Mouse (Mus musculus) forebrain, embryonic 12.5 days (tissue): Measurements from ENCODE around the gene Gm6169. TPM values are rescaled to one million over a fixed set of nuclear protein-coding genes. Genes with fewer than 3 reads are reported as not detected.
A peak's percentile ranks its signal among the peaks of the same experiment; 100 is the strongest.

Experiments used
- ATAC-seq: fragments of 200-750 bp; cut with Nextera tagmentation; 2 replicates; pipeline ENCODE4 v1.8.0; 2017; ENCODE audit warnings: moderate TSS enrichment; ENCODE audit not compliant: low FRiP score
- H3K27ac ChIP-seq: fragments of 300-500 bp; sonication (generic); 2 replicates; pipeline ENCODE4 v1.5.1; 2016; ENCODE audit warnings: mild to moderate bottlenecking
- H3K27me3 ChIP-seq: fragments of 300-500 bp; sonication (generic); 2 replicates; pipeline ENCODE4 v1.6.1; 2016; ENCODE audit warnings: mild to moderate bottlenecking
- H3K36me3 ChIP-seq: fragments of 300-500 bp; sonication (generic); replicated peaks from 2 replicates; pipeline ENCODE4 v1.6.1; 2016; ENCODE audit warnings: mild to moderate bottlenecking
- H3K4me1 ChIP-seq: fragments of 300-500 bp; sonication (generic); 2 replicates; pipeline ENCODE4 v1.6.1; 2016
- H3K4me2 ChIP-seq: fragments of 300-500 bp; sonication (generic); 2 replicates; pipeline ENCODE4 v1.6.1; 2016; ENCODE audit warnings: mild to moderate bottlenecking, moderate library complexity
- H3K4me3 ChIP-seq: fragments of 300-500 bp; sonication (generic); replicated peaks from 2 replicates; pipeline ENCODE4 v1.5.1; 2016; ENCODE audit warnings: mild to moderate bottlenecking
- H3K9ac ChIP-seq: fragments of 300-500 bp; sonication (generic); 2 replicates; pipeline ENCODE4 v1.6.1; 2016; ENCODE audit warnings: mild to moderate bottlenecking
- H3K9me3 ChIP-seq: fragments of 300-500 bp; sonication (generic); 2 replicates; pipeline ENCODE4 v1.6.1; 2016
- WGBS: fragments of 180-500 bp; shearing (Covaris S2); methylation state at CpG from one replicate; pipeline ENCODE4 v1.1.7; 2016; 5-methylcytosine and 5-hydroxymethylcytosine counted together
- polyA plus RNA-seq: library from polyadenylated mRNA; unstranded; fragments of >200 nt; fragmentation: Nextera tagmentation; extraction: Ambion mirVana; gene quantifications from 2 replicates; pipeline ENCODE4 v1.2.1, GENCODE M21; 2016

The Gm6169 gene
- polyA plus RNA-seq, 1 experiment from 2014 or later: 1.2 TPM

- Histone ChIP-seq H3K4me2 (no peak overlapping the region), H3K36me3 (no peaks in the 10 kb centered on the region), H3K9ac (no peak overlapping the region), H3K27ac (no peak overlapping the region), H3K4me1 (0 out of 2 replicates have a peak, but pooled peaks cover 2% of the 10 kb centered on the region), H3K4me3 (no peak overlapping the region), H3K9me3 (no peaks in the 10 kb centered on the region), H3K27me3 (no peaks in the 10 kb centered on the region)
- ATAC-seq: no peak
- 68% methylated on average over 3 of the region's 3 CpGs for WGBS
Measured at GRCm38 (mm10) chr13:97088183-97088582, 10.9 kb downstream of the Gm6169 start.

DNA sequence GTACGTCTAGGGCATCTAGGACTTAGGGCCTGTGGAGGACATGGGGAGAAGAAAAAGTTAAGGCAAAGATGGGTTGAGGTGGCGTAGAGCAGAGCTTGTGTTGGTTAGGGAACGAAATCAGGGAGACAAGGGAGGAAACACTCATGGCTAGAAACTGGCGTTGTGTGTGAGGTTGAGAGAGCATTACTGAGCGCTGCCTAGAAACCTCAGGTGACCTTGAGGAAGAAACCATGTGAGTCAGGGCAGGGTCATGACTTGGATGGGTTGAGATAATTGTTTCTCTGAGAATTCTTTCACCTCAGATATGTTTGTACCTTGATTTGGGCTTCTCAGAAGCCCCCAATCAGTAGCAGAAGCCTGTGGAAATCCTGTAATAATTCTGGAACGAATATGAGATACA lies 11.6 kb downstream of the Gm6169 start:
- H3K36me3 ChIP-seq: no peaks in the 10 kb centered on the region
- no peak for ATAC-seq
- H3K27me3 ChIP-seq: no peaks in the 10 kb centered on the region
- no peak overlapping the region for H3K4me3 ChIP-seq
- no peak overlapping the region for H3K9ac ChIP-seq
- no peaks in the 10 kb centered on the region for H3K9me3 ChIP-seq
- H3K27ac ChIP-seq: no peak overlapping the region
- no peak overlapping the region for H3K4me2 ChIP-seq
- 0 out of 2 replicates have a peak, but pooled peaks cover 2% of the 10 kb centered on the region for H3K4me1 ChIP-seq
- 94% methylated on average over 6 of the region's 6 CpGs for WGBS

DNA sequence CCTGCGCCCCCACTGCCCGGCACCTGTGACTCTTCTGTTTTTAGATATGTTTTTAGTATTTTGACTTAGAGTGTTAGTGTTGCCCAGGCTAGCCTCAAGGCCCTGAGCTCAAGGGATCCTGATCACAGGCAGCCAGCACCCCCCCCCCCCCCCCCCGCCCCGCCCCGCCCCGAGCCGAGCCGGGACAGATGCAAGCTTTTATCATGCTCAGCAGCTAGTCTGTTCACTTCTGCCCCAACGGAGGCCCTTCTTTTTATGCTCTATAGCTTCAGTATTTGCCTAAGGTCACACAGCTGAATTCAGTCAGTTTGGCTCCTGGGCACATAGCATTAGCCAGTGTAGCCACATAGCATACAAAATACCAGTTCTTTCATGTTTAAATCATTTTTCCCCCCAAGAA lies 12.7 kb downstream of the Gm6169 start:
- no peak overlapping the region for H3K4me2 ChIP-seq
- no peaks in the 10 kb centered on the region for H3K27me3 ChIP-seq
- no peaks in the 10 kb centered on the region for H3K9me3 ChIP-seq
- 63% methylated on average over 3 of the region's 9 CpGs for WGBS
- H3K27ac ChIP-seq: no peak overlapping the region
- no peak for ATAC-seq
- H3K4me1 ChIP-seq: 0 out of 2 replicates have a peak, but pooled peaks cover 2% of the 10 kb centered on the region
- no peaks in the 10 kb centered on the region for H3K36me3 ChIP-seq
- H3K4me3 ChIP-seq: no peak overlapping the region
- H3K9ac ChIP-seq: no peak overlapping the region

DNA sequence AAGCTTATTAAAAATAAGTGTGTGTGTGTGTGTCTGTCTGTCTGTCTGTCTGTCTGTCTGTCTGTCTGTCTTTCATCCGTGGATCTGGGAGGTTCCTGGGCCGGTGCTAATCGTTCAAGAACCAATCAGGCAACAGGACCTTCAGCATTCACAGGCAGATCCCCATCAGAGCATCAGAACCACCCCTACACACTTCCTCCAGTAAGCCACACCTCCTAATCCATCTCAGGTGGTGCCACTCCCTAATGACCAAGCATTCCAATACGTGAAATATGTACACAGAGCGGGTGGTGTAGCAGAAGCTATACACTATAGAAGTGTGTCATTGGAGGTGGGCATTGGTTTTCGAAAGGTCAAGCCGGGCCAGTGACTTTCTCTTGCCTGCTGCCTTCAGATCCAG lies 16.6 kb downstream of the Gm6169 start:
- no peaks in the 10 kb centered on the region for H3K36me3 ChIP-seq
- no peak overlapping the region for H3K4me2 ChIP-seq
- no peak for ATAC-seq
- WGBS: 94% methylated on average over 7 of the region's 7 CpGs
- H3K27me3 ChIP-seq: no peaks in the 10 kb centered on the region
- H3K4me3 ChIP-seq: no peak overlapping the region
- H3K4me1 ChIP-seq: no peaks in the 10 kb centered on the region
- H3K27ac ChIP-seq: no peak overlapping the region
- H3K9ac ChIP-seq: no peak overlapping the region
- no peaks in the 10 kb centered on the region for H3K9me3 ChIP-seq

GRCm38 (mm10) chr13:97080615-97081014 lies 18.4 kb downstream of the Gm6169 start:
- Histone ChIP-seq H3K9ac (no peak overlapping the region), H3K4me3 (no peak overlapping the region), H3K36me3 (no peaks in the 10 kb centered on the region), H3K4me2 (no peak overlapping the region), H3K9me3 (no peaks in the 10 kb centered on the region), H3K27ac (no peak overlapping the region), H3K4me1 (no peaks in the 10 kb centered on the region), H3K27me3 (no peaks in the 10 kb centered on the region)
- no peak for ATAC-seq
- 89% methylated on average over 3 of the region's 3 CpGs for WGBS

DNA sequence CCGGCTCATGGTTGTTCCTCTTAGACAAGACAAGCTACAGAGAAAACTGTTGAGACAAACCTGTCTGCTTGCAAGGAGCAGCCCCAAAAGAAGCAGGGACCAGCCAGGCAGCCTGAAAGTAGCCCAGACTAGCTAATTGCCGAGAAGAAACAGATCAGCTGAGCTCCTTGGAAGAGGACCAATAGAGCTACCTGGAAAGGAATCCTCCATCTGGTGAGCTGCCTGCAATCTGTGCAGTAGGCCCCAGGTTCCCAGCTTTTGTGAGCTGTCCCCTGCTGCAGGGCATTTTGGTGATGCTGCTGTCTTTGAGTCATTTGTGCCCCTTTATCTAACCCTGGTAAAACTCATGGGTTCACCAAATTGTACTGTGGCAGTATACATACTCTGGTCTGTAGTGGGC lies 18.8 kb downstream of the Gm6169 start:
- no peaks in the 10 kb centered on the region for H3K4me1 ChIP-seq
- no peak overlapping the region for H3K4me3 ChIP-seq
- no peak for ATAC-seq
- no peak overlapping the region for H3K4me2 ChIP-seq
- no peak overlapping the region for H3K9ac ChIP-seq
- WGBS: 79% methylated on average over 2 of the region's 2 CpGs
- H3K27ac ChIP-seq: no peak overlapping the region
- H3K9me3 ChIP-seq: no peaks in the 10 kb centered on the region
- H3K27me3 ChIP-seq: no peaks in the 10 kb centered on the region
- H3K36me3 ChIP-seq: no peaks in the 10 kb centered on the region

DNA sequence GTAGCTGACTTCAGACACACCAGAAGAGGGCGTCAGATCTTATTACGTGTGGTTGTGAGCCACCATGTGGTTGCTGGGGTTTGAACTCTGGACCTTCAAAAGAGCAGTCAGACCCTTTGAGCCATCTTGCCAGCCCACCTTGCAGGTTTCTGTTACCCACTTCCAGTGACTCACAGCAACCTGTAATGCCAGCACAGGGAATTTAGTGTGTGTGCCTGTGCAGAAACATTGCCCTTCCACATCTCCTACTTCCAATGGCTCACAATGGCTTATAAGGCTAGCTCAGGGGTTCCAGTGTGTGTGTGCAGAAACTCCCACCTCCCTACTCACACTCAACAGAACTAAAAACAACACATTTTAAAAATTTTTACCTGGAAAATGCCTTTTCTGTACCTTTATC lies 21.5 kb downstream of the Gm6169 start:
- Histone ChIP-seq H3K4me3 (no peak overlapping the region), H3K27ac (no peak overlapping the region), H3K9ac (no peak overlapping the region), H3K9me3 (no peaks in the 10 kb centered on the region), H3K4me1 (0 out of 2 replicates have a peak, but pooled peaks cover 3% of the 10 kb centered on the region), H3K36me3 (no peaks in the 10 kb centered on the region), H3K4me2 (no peak overlapping the region), H3K27me3 (no peaks in the 10 kb centered on the region)
- WGBS: 94% methylated on average over 2 of the region's 2 CpGs
- no peak for ATAC-seq

DNA sequence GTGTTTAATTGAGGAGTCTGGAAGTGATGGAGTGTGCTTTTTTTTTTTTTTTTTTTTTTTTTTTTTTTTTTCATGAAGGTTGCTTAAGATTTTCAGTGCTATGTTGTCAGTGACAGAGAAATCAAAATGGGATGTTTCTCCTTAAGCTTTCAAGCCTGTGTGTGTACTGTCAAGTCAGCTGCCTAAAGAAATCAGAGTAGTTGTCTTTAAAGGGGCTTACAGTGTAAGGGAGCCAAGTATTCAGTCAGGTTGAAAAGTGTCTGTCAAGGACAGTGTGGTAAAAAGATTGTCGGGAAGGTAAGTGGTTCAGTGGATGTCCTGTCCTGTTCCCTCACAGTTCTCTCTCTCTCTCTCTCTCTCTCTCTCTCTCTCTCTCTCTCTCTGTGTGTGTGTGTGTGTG lies 25.5 kb downstream of the Gm6169 start:
- Histone ChIP-seq H3K27ac (no peak overlapping the region), H3K27me3 (peaks cover 18% of the 10 kb centered on the region), H3K9ac (no peak overlapping the region), H3K4me3 (no peak overlapping the region), H3K4me1 (0 out of 2 replicates have a peak, but pooled peaks cover 3% of the 10 kb centered on the region), H3K9me3 (no peaks in the 10 kb centered on the region), H3K36me3 (no peaks in the 10 kb centered on the region), H3K4me2 (no peak overlapping the region)
- 43% methylated on average over 1 of the region's 1 CpGs for WGBS
- no peak for ATAC-seq

DNA sequence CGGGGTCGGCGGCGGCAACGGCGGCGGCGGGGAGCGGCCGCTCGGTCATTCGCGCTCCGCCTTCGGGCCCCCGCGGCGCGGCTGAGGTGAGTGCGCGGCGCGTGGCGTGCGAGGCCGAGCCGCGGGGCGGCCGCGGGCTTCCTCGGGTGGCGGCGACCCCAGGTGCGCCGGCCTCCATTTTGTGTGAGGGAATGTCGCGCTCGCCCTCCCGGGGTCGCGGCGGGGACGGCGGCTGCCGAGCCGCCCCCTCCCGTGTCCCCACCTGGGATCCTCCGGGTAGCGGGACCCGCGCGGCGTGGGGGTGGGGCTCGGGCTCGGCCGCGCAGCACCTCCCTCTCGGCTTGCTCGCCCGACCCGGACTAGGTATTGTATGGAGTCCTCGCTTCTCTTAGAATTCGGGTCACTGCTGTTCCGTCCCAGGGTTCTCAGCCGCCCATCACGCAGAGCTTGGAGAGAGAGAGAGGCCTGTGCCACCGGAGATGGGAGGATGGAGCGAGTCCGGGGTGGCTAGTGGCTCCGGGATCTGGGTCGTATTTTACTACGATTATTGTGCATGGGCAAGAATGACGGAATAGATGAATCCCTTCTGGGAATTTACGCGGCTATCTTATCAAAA lies 27.3 kb downstream of the Gm6169 start:
- peaks cover 30% of the 10 kb centered on the region for H3K27me3 ChIP-seq
- peak overlapping the region; percentile 81 for H3K9ac ChIP-seq
- H3K9me3 ChIP-seq: no peaks in the 10 kb centered on the region
- ATAC-seq: peak; percentile 85
- WGBS: under 1% methylated on average over 65 of the region's 76 CpGs
- H3K4me3 ChIP-seq: peak overlapping the region; percentile 88
- peaks cover 13% of the 10 kb centered on the region for H3K4me1 ChIP-seq
- no peaks in the 10 kb centered on the region for H3K36me3 ChIP-seq
- peak overlapping the region; percentile 93 for H3K4me2 ChIP-seq
- peak overlapping the region; percentile 73; the same call in 1 of the 2 replicates for H3K27ac ChIP-seq

DNA sequence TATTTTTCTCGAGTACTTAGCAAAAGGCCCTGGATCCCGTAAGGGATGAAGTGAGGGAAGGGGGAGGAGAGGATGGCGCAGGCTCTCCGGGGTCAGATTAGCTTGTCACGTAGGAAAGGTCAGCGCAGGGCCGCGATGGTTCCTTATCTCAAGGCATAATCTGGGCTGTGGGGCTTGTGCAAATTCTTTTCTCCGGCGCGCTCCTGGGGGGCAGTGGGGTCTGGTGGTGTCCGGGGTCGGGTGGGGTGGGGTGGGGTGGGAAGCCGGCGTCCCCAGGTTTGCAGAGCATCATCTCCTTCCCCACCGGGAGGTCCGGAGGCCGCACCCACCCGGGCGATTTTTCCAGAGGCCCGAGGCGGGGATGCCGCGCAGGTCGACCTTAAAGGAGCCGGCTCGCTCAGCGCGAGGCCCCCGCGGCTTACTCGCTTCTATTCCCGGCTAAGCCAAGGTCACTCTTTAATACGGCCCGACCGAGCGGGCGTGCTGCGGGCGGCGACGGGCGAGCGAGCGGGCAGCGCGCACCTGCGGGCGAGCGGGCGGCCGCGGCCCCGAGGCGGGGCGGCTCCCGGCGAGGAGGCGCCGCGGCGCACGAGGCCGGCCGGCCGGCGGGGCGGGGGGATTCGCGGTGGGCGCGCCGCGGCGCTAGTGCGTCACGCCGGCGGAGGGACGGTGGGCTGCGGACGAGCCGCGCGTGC lies 28.0 kb downstream of the Gm6169 start:
- peak overlapping the region; percentile 73; the same call in 1 of the 2 replicates for H3K27ac ChIP-seq
- peak; percentile 75 for ATAC-seq
- peak overlapping the region; percentile 93 for H3K4me2 ChIP-seq
- under 1% methylated on average over 82 of the region's 85 CpGs for WGBS
- H3K4me1 ChIP-seq: peaks cover 14% of the 10 kb centered on the region
- no peaks in the 10 kb centered on the region for H3K9me3 ChIP-seq
- H3K9ac ChIP-seq: peak overlapping the region; percentile 81
- H3K27me3 ChIP-seq: peaks cover 32% of the 10 kb centered on the region
- peak overlapping the region; percentile 88 for H3K4me3 ChIP-seq
- no peaks in the 10 kb centered on the region for H3K36me3 ChIP-seq

GRCm38 (mm10) chr13:97068151-97068550 lies 30.9 kb downstream of the Gm6169 start:
- H3K27me3 ChIP-seq: peaks cover 32% of the 10 kb centered on the region
- no peak overlapping the region for H3K4me3 ChIP-seq
- no peak for ATAC-seq
- no peak overlapping the region for H3K4me2 ChIP-seq
- no peaks in the 10 kb centered on the region for H3K36me3 ChIP-seq
- no peaks in the 10 kb centered on the region for H3K9me3 ChIP-seq
- 27% methylated on average over 8 of the region's 8 CpGs for WGBS
- H3K9ac ChIP-seq: no peak overlapping the region
- peaks cover 14% of the 10 kb centered on the region for H3K4me1 ChIP-seq
- H3K27ac ChIP-seq: no peak overlapping the region

- H3K9me3 ChIP-seq: no peaks in the 10 kb centered on the region
- H3K4me1 ChIP-seq: peaks cover 12% of the 10 kb centered on the region
- no peak overlapping the region for H3K27ac ChIP-seq
- no peak overlapping the region for H3K4me2 ChIP-seq
- no peak overlapping the region for H3K4me3 ChIP-seq
- WGBS: 5% methylated on average over 6 of the region's 6 CpGs
- H3K9ac ChIP-seq: no peak overlapping the region
- H3K27me3 ChIP-seq: peaks cover 32% of the 10 kb centered on the region
- no peaks in the 10 kb centered on the region for H3K36me3 ChIP-seq
- ATAC-seq: no peak
Measured at GRCm38 (mm10) chr13:97067691-97068090, 31.3 kb downstream of the Gm6169 start.
